Mouse (Mus musculus) induced T-regulatory cell, adult 2 months (primary cell): ENCODE data around the gene Gbx1.

Experiments
- DNase-seq: peaks from one replicate; pipeline ENCODE4 v3.0.0-alpha.2; 2012; ENCODE audit warnings: low read depth

The Gbx1 gene

GRCm38 (mm10) chr5:24475476-24476241, 51.3 kb downstream of the Gbx1 start:
- DNase-seq: no peak

DNA sequence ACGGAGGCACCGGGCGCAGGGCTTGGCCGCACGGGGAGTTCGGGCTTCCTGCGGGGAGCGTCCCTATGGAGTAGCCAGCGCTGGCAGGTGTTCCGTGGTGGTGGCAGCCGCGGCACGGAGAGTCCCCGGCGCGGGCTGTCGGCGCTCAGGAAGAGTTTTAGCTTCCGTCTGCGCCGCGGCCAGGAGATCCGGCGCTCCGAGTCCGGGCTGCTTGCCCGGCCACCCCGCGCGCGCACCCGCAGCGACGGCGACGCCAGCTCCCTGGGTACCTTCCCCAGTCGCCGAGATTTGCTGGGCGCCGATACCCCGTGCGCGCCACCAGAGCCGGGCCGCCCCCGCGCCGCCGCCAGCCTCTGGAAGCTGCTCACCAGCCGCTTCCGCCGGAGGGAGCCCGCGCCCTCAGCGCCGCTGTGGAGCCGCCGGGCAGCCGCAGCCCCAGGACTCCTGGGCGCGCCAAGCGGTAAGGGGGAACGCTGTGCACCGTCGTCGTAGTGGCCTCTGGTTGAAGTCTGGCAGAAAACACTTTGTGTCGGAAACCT, 52.2 kb downstream of the Gbx1 start:
- DNase-seq: peak; percentile 59

DNA sequence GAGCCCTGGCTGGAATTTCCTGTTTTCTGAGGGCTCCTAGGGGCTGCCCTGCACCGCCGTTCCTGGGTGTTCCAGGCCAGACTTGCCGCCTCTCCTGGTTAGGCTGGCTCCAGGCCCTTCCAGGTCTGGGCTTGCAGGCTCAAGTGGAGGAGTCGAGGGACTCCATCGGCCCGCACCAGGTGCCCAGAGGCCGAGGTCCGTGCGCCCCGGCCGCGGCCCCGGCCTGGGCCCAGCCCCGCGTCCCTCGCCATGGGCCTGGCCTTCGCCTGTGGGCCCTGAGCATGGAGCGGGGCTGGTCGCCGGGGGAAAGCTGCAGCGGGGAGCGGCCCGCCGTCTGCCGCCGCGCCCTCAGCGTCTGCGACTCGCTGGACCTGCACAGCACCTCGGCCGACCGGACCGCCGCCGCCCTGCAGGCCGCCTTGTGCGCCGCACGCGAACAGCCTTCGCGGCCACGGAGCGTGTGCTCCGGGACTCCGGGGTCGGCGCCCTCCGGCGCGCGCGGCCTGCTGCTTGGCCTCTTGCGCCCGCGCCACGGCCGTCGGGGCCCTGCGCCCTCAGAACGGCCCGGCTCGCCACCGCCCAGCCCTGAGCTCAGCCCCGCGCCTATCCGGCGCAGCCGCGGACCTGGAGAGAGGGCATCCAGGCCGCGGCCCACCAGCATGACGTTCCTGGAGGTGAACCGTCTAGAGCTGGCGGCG, 52.8 kb downstream of the Gbx1 start:
- DNase-seq: no peak

GRCm38 (mm10) chr5:24472884-24473619, 54.0 kb downstream of the Gbx1 start:
- DNase-seq: no peak

- DNase-seq: peak; percentile 90
These were observed 56.4 kb downstream of the Gbx1 start for GRCm38 (mm10) chr5:24470600-24470999.

GRCm38 (mm10) chr5:24466762-24467161, 60.2 kb downstream of the Gbx1 start:
- DNase-seq: no peak

- no peak for DNase-seq
These were observed 71.4 kb downstream of the Gbx1 start for GRCm38 (mm10) chr5:24455613-24456012.

DNA sequence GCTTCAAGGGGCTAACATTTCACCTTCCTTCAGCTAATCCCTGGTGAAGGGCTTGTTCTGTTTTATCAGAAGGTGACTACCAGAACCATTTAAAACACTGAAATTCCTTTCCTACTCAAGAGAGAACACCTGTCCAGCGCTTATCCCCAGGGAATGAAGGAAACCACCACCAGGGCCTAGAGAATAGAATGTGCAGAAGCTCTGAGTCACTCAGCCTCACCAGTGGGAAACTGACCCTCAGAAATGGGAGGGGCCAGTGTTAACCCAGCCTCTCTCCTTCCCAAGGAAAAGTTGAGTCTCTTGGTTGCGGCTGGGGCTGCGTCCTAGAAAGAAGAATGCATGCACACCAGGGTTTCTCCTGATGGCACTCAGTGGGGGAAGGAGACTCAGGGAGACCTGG, 71.9 kb downstream of the Gbx1 start:
- no peak for DNase-seq

- DNase-seq: no peak
These were observed 73.1 kb downstream of the Gbx1 start for GRCm38 (mm10) chr5:24453985-24454303.

DNA sequence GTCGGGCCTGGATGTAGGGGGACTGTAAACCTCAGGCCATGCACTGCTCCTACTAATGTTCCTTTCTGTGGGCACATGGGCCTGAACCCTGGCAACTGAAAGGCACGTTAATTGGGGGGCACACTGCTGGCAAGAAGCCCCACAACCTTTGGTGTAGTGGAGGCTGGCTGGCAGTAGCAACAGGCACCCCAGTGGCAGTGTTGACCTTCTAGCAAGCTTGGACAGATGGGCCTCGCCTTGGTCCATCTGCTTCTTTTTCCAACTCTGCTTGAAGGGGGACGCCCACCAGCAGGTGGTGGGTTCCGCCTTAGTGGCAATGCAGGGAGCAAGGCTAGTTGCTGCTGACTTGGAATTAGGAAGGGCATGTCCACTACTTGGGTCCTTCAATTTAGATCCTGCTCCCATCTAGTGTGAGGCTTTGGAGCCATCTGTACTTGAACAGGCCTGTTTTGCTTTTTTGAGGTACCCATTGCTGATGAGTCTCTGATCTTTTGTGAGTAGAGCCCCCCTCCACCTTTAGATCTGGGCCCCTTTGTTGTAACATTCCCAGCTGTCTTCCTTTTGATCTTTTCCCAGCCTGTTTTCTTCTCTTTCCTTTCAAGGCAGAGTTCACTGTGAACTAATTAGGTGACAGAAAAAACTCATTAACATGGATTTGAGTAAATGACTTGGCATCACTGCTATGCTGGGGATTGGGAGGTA, 73.6 kb downstream of the Gbx1 start:
- DNase-seq: no peak
